Mouse (Mus musculus) testis, adult 2 months (tissue): ENCODE results near the gene Rnf111.

Experiments
- CTCF ChIP-seq: fragments of 200-500 bp; IDR thresholded peaks from 2 replicates; pipeline ENCODE4 v1.5.1; 2012; ENCODE audit warnings: low read depth, mild to moderate bottlenecking, inconsistent platforms, low read length, moderate library complexity; ENCODE audit not compliant: control insufficient read depth, insufficient read depth, insufficient replicate concordance
- POLR2A ChIP-seq: fragments of 200-500 bp; IDR thresholded peaks from 2 replicates; pipeline ENCODE4 v1.6.1; 2012; ENCODE audit warnings: low read depth, mild to moderate bottlenecking, inconsistent platforms, low read length, moderate library complexity; ENCODE audit not compliant: control insufficient read depth

DNA sequence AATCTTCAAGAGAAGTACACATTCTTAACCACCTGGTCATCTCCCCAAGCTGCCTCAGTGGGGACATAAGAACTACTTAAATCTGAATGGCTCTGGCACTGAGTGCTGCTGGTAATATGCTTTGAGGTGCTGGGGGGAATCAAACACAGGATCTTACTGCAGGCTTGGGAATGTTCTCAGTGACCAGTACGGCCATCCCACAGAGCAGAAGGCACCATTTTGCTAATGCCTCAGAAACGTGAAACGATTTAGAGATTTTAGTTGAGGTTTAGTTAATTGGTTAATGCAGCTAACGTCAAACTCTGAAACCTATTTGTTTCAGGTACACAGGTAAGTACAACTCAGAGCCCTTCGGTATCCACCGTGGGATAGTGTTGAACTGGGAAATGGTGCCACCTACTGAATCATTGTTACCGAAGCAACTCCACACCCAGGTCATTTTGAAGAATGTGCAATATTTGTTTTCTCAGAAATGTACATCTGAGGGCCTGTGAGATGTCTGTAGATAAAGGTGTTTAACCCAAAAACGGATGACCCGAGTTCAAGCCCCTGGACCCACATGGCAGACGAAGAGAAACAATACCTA lies 7.6 kb upstream of the Rnf111 start:
- TF ChIP-seq CTCF: no peak
- TF ChIP-seq POLR2A: no peak
